Mouse (Mus musculus) liver, embryonic 14.5 days (tissue): ENCODE measurements around the gene Scly.

Experiments used
- CTCF ChIP-seq: IDR thresholded peaks from 2 replicates; pipeline ENCODE4 v1.5.1; 2016; ENCODE audit warnings: antibody characterized with exemption, low read depth, control low read depth
- EP300 ChIP-seq: IDR thresholded peaks from 2 replicates; pipeline ENCODE4 v1.6.1; 2016; ENCODE audit warnings: antibody characterized with exemption, low read depth

DNA sequence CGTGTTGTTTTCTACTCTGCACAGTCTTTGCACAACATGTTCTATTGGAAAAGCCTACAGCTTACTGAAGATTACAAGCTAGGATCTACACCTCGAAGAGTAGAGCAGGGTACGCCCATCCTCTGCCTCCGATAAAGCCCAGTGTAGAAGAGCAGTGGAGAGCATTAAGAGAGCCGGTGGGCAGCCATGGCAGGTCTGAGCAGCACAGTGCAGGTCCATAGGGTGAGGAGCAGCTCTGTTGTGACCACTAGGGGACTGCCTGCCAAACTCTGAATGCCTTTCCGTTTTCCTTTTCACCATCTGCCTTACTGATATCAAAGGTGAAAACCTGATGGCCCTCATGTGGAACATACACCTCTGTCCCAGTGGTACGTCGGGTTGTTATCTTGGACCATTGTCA lies 46.2 kb upstream of the Scly start:
- peak; percentile 78 for TF ChIP-seq CTCF
- TF ChIP-seq EP300, result no peak
